Mouse (Mus musculus): ENCODE measurements at regions not wholly inside any gene's neighbourhood (a gene's known extent, or its start where the extent isn't known, plus 50 kb on each side); places are given as distances from the start of the nearest gene placed in this dataset.
A peak's percentile ranks its signal among the peaks of the same experiment; 100 is the strongest.
"Not testable (repeated sequence)": the region's sequence is repeated elsewhere in the genome, so short reads cannot be mapped to it uniquely, and the experiment has no call there.

DNA sequence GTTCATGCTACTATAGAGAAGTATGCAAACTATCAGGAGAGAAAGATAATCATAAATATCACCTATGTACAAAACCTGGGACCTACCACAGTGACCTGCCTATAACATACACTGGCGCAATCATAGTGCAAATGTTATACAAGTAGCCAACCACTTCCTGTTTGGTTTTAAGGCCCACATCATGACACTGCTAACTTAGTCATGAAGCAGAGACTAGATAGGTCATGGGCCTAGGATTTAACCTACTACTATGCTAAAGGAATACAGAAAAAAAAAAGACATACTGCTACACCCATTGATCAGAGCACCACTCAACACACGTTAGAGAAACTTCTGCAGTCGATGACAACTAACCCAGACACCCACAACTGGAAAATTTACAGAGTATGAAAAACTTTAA is 498.6 kb upstream of the Acvr2a start:
- DNase-seq, result no peak

DNA sequence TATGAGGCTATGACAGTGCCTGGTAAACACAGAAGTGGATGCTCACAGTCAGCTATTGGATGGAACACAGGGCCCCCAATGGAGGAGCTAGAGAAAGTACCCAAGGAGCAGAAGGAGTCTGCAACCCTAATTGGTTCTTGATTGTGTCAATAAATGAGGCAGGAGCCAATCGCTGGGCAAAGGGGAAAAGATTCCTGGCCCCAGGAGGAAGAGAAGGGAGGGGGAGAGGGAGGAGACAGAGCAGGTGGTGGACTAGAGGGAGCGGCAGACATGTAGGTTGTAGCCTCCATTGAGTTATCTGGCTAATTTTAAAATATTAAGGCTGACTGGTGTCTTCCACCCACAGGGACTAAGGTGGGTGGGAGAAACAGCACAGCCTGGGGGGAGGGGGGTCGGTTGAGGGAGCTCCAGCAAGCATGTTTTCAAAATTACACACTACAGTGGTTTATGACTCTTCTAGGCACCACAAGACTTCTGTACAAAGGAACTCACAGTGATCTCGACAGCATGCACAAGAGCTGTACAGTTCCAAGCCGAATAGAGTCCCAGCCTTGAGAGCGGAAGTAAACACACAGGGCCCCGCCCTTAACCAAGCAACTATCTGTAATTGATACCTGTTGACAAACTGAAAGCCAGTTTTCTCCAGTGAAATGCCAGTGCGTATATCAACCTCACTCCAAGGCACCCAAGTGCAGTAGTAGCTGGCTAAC is 497.6 kb upstream of the Acvr2a start:
- no peak for DNase-seq

DNA sequence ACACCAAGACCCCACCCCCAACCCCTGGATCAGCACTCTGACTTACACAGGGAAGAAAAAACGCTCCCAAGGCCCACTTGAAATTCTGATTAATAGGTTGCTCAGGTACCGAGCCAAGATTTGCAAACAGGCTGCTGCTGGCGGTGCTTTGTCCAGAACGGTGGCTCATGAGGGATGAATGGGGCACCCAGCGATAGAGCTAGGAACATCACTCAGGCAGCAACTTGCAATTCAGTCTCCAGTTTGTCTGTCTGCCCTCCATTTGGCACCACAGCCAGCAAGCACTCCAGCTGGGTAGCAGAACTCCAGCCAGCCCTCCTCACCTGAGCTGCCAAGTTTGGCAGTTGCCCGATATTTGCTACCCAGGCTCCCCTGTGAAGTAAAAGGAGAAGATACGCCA is 496.1 kb upstream of the Acvr2a start:
- DNase-seq, result no peak

DNA sequence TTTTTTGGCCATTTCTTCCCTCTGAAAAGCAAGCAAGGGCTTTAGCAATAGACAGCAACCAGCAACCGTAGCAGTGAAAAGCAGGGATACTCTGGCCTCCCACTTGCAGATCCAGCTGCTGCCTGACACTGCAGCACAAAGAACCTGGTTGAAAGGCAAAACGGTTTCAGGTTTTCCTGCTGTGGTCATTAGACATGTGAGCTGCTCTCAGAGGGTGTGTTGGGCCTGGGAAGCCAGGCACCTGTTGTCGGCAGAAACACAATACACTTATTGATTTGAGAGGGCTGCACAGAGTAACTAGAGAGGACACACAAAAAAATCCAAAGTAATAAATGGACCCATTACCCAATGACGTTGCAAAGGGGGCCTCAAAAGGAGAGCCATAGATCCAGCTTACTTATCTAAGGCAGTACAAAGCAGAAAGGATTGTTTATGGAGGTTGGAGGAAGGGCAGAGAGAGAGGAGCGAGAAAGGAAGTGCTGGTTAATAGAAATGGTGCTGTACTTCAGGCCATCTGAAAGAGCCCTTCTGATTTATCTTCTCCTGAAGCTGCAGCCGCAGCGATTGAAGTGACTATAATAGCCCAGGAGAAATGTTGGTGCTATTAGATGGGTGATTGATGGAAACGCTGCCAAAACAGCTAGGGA is 495.4 kb upstream of the Acvr2a start:
- DNase-seq, result no peak

DNA sequence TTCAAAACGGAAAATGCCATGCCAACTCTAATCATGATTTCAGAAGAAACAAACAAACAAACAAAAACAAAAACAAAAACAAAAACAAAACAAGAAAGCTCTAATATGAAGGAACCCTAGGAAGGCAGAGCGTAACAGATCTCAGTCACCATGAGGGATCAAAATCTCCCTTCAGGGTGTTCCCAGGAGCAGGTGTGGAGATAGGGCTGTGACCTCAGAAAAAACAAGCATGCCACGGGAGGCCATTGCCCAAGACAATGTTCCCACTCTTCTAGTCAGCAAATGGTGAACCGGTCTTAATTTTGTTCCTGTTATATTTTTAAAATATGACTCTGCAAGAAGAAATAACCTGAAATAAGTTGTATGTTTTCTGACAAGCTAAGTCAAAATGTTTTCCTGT is 492.4 kb upstream of the Acvr2a start:
- DNase-seq, result no peak

DNA sequence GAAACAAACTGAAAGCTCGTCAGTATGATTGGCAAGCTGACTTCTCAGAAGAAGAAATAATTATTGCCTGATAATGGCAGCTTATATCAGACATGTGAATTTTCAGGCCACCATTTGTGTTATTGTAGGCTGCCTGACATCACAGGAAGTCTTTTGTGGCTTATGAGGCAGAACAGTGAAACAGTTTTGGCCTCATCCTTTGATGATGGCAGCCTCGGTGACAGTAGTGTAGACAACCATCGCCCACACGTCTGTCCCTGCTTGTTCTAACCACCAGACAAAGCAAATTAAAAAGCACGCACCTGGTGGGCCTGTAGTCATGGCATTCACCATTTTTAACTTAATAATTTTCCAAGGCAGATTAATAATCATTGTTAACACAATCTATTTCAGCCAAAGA is 491.6 kb upstream of the Acvr2a start:
- no peak for DNase-seq

DNA sequence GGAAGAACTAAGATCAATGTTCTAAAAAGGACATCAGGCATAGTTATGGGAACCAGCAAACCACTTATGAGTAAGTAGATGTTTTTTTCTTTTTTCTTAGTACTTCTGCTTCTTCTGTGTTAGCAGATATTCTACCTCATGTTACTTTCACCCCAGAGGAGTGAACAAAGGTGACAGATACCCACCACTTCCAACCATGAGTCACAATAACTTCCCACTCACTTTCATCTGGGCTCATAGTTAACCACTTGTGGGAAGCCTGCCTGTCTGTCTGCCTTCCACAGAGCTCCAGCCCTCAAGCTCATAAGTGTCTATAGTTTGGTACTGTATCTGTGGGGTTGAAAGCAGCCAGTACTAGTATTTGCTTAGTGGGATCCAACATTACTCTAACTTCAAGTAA is 485.7 kb upstream of the Acvr2a start:
- no peak for DNase-seq

DNA sequence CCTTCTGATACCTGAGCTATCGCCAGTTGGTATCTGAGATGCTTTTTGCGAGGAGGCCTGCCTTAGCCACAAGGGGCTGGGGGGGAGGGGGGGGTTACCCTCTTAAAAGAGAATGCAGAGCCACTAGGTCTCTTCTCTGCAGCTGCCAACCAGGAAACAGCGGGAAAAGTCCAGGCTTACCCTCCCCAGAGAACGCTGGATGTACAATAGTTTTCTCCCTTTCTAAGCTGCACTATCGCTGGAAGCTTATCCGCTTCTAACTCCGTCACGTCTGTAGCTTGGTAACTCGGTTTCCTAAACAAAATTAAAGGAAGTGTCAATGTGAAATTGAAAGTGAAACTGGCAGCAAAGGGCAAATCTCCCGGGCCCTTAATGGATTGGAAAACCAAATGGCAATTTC is 481.1 kb upstream of the Acvr2a start:
- peak; percentile 10 for DNase-seq

DNA sequence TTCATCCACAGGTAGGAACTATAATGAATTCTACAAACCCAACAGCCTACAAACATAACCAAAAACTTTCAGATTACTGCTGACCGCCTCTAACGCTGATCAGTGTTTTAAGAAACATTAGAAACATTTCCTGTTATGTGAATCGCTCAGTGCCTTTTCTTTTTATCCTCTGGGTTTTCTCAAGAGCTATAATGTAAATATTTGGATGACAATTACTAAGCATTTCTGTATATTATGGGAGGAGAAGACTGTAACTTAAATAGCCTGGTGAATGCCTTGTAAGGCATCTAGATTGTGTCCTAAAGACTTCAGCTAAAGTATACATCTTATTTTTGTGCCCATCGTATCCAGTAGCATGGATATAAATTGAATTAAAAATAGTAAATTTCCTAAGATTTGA is 465.9 kb upstream of the Acvr2a start:
- DNase-seq, result no peak

DNA sequence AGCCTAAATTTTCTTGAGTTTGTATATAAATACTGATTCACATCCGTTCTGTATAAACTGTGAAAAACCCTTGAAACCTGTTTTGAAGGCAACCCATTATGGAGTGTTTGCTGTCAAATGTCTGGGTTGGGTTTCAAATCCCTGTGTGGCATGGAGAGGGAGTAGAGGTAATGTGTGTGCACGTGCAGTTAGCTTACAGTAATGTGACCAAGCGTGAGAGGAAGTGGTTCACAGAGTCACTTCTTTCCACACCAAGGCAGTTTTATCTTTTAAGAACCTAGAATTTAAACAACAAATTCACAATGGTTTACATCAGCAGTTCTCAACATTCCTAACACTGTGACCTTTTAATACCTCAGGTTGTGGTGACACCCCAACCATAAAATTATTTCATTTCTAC is 464.1 kb upstream of the Acvr2a start:
- no peak for DNase-seq

DNA sequence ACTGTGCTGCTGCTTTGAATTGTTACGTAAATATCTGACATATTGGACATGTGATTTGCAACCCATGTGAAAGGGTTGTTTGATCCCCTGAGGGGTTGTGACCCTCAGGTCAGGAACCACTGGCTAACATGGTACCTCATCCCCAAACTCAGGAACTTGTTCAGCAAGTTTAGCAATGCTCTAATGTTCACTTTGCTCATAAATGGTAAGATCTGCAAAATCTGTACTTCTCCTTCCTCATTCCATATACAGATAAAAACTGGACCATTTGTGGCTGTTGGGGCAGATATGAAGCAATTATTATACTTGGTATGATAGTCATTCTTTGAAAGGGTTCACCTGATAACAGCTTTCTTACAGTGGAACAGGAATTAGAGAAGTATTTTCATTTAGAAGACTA is 463.7 kb upstream of the Acvr2a start:
- DNase-seq, result no peak

DNA sequence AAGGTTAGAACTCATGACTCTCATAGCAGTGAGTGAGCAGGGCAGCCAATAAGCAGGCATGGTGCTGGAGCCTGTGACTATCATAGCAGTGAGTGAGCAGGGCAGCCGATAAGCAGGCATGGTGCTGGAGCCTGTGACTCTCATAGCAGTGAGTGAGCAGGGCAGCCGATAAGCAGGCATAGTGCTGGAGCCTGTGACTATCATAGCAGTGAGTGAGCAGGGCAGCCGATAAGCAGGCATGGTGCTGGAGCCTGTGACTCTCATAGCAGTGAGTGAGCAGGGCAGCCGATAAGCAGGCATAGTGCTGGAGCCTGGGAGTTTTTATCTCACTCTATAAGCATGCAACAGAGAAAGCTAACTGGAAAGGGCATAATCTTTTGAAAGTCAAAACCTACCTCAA is 442.3 kb upstream of the Acvr2a start:
- not testable (repeated sequence) for DNase-seq

DNA sequence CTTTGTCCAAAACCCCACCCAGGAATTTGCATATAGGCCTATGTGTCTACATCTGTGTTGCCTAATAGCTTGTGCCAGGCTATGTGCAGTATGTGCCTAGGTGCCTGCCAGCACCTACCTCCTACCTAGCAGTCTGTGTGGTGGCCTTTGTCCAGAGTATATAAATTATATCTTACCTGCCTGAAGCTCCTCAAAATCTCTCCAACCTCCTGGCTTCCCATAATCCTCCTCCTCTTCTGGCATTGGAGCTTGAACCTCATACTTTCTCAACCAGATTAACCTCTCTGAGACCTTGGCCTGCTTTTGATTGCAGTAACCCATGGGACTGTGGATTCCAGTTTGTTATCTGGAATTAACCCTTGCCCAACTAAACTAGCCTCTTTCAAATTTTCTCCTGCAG is 440.8 kb upstream of the Acvr2a start:
- no peak for DNase-seq

DNA sequence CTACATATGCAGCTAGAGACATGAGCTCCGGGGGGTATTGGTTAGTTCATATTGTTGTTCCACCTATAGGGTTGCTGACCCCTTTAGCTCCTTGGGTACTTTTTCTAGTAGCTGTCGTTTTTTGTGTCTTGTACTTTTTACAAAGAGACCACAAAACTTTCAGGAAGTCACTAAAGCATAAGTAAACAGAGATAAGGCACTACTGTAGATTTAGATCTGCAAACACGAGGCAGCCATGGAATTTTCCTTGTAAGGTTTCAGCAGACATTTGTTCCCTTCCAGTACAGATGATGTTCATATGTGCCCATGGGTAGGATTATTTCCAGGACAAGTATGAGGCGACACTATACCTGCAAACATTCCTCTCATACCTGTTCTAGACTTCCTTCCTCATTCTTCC is 439.6 kb upstream of the Acvr2a start:
- DNase-seq, result no peak

DNA sequence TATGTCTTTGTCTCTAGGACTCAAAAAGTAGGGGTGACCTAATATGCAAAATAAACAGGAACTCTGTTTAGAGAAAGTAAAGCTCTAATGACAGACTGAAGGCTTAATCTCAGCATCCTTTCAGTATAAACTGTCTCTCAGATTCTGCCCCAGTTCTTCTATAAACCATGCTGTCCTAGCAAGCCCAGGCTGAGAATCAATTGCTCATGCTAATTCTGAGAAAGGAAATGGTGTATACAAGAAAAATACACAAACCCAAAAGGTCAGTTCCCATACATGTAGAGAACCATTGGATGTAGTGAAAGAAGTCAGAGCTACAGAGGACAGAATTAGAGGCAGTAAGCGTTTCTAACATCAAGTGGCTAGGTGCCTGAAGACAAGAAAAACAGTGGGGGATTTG is 435.7 kb upstream of the Acvr2a start:
- DNase-seq, result no peak

DNA sequence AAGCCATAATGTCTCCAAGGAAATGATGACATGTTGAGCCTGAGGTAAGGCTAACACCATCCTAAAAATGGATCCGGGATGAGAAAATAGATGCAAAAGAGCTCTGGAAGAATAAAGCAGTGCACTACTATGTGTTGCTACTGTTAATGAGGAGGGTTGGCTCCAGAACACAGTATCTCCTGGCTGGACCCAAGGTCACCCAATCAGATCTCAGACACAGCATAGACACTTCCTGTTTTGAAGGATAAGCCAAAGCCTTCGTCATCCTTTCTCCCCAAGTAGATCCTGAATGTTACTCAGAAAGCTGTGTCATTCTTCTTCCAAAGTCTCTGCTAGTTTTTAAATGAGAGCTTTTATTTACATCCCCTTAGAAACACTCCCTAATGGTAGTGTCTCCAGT is 435.2 kb upstream of the Acvr2a start:
- no peak for DNase-seq

DNA sequence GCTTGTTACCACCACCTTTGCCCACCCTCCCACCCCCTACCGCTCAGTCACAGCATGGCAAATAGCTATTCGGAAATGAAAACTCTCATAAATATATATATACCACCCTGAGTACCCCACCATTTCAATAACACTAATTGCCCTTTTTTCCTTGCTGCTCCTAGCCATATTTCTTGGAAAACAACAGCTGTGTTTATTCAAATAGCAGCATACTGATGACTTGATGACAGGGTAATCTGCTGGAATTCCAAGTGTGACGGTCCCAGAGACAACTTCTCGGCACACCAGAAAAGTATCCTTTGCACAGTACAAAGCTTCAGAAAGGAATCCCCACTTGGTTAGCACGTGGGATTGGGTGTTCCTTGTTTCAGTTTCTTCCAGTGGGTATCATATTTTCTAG is 433.8 kb upstream of the Acvr2a start:
- no peak for DNase-seq

DNA sequence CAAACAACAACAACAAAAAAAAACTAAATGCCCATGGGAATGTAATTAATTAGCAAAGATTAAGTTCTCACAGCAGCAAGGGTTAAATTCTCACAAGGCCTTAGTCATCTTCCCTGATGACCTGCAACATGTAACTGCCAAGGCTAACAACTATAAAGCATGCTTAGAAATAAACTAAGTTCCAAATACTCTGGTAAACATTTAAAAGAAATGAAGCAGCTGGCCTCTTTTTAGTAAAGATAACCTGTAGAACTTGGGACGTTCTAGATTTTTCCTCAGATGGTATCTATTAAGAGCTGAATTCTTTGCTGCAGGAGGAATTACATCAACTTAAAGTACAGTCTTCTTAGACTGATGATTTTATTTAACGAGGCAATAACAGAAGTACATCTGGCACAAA is 433.1 kb upstream of the Acvr2a start:
- no peak for DNase-seq

DNA sequence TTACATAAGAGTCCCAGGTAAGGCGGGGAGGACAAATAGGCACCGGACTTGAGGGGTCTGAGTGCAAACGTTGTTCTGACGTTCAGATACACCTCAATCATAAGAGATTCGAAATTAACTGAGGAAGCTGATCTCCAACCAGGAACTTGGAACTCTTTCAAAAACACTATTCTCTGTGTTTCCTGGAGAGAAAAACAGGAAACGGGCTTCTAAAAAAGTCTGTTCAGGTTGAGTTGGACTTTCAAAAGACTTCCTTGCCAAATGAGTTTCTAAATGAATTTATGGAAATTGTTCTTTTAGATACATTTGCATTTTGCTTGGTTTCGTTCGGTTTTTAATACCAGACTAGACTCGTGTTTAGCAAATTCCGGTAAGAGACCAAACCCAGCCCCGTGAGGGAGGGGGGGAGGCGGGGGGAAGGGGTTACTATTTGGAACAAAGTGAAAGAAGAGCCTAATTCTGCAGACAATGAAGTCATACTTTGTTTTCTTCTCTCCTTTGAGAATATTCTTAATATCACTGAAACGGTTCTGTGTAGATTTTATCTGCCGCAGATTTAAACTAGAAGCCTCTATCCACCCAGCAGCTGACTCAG is 432.3 kb upstream of the Acvr2a start:
- DNase-seq, result peak; percentile 28

DNA sequence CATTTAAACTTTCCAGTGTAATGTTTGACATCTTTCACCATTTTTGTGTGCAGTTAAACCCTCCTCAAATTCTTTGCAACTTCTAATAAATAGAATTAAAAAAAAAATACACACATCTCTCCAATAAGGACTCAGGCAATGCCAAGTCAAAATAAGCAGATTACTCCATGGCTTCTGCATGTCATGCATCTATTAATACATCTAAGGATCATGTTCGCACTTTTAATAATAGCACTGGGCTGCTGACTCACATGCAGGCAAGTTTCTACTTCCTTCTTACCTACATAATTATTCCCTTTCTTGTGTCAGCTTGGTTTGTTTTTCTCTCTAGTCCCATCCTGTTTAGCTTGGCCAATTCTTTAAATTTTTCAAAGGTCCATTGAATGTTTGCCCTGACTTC is 415.4 kb upstream of the Acvr2a start:
- no peak for DNase-seq

DNA sequence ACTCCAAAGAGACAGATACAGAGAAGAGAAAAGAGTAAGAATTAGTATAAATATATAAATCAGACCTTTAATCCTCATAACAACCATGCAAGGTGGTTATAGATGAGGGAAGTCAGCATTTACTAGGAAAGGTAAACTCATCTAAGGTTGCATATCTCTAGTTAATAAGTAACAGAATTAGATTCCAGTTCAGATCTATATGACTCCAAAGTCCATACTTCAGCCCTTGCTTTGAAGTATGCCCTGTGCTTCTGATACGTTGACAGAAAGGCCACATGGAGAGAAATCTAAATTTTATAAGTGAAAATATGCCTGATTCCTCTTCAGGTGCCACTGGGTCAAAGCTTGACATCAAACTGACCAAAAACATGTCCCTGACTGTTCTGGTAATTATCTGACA is 414.7 kb upstream of the Acvr2a start:
- DNase-seq, result no peak

DNA sequence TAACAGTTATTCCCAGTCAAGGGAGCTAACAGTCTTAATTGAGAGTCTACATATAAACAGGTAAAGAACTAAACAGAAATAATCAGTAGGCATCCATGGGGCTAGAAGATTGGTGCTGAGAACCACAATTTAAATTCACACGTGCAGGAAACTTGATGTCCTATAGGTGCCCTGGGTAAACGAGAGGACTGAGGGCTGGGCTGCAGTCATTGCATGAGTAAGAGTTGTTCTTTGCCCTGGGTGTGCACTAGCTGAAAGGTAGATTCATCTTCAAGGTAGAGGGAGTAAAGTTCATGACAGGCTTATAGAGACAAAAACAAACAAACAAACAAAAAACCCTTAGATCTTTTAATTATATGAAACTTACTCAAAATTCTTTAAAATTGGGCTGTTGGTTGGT is 411.1 kb upstream of the Acvr2a start:
- DNase-seq, result no peak

DNA sequence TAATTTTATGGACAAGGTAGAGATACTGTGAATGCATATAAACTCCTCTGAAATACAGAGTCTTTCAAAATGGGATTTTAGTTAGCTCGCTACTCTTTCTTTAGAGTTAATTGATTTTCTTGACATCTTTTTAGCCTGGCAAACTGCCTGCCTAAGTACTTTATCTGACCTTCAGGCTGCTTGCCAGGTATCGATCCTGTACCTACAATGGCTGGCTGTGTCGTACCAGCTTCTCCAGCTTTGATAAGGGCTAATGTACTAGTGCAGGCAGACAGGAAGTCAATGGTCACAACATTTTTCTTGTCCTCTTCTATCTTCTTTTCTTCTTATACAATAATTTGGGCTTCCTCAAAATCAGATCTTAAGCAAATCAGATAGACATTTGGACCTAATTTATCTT is 409.4 kb upstream of the Acvr2a start:
- DNase-seq, result no peak

DNA sequence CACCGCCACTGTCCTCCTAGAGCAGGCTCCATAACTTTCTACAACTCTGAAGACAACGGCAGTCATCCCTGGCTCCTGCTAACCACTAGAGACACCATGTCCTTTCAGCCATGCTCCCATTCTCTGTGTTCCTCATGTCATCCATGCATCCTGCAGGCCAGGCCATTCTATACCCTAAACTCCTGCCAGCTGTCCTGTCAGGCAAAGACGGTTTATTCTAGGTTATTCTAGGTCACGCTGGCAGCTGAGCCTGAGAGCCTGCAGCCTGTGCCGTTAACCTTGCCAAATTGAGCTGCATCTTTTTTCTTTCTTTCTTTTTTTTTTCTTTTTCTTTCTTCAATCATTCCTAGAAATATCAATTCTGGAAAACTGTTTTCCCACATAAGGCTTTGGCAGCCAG is 406.0 kb upstream of the Acvr2a start:
- DNase-seq, result no peak

DNA sequence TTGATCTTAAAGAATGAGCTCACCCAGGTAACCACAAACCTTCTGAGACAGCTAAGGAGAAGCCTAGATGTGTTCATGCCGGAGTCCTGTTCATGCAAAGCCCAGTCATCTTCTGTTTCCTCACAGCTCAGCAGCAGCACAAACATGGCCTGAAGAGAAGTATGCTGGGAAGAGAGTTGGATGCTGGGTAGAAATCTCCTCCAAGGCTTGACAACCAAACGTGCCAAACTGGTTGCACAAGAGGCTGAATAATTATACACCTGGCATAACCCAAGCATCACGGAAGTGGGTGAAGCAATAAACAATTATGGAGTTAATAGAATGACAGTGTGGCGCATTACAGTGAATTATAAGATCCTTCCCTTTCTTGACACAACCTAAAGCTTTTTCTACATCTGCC is 404.0 kb upstream of the Acvr2a start:
- no peak for DNase-seq
